Mouse (Mus musculus) ES-E14 (cell line): ENCODE measurements around the gene Pgam5. TPM values are rescaled to one million over a fixed set of nuclear protein-coding genes. Genes with fewer than 3 reads are reported as not detected.

Experiments
- DNase-seq: peaks from one replicate; pipeline ENCODE4 v3.0.0-alpha.2; 2013; ENCODE audit warnings: low read depth, low spot score
- H3K27ac ChIP-seq: 2 replicates; pipeline ENCODE4 v1.5.1; 2012; ENCODE audit warnings: low read depth, mild to moderate bottlenecking, low read length, moderate library complexity, mixed read lengths; ENCODE audit not compliant: poor library complexity, insufficient read depth, severe bottlenecking
- H3K36me3 ChIP-seq: 2 replicates; pipeline ENCODE4 v1.6.1; 2012; ENCODE audit warnings: mild to moderate bottlenecking, low read length, moderate library complexity, mixed read lengths; ENCODE audit not compliant: control insufficient read depth, poor library complexity, insufficient read depth, severe bottlenecking
- H3K4me1 ChIP-seq, 2 experiments: fragments of 150-350 bp in 1 of 2; sonication (generic) in 1 of 2; 2 replicates each; pipeline ENCODE4 v1.6.1; 2012; ENCODE audit warnings: low read length in 2 of 2, mild to moderate bottlenecking in 1 of 2, mixed read lengths in 1 of 2; ENCODE audit not compliant: control insufficient read depth in 2 of 2, insufficient read depth in 2 of 2, poor library complexity in 1 of 2
- H3K4me3 ChIP-seq, 2 experiments: fragments of 150-350 bp in 1 of 2; sonication (generic) in 1 of 2; 2 replicates each; pipeline ENCODE4 v1.5.1; 2012; ENCODE audit warnings: low read length in 2 of 2, low read depth in 1 of 2, mild to moderate bottlenecking in 1 of 2, mixed read lengths in 1 of 2; ENCODE audit not compliant: insufficient read depth in 1 of 2, poor library complexity in 1 of 2, severe bottlenecking in 1 of 2
- H3K9ac ChIP-seq: 2 replicates; pipeline ENCODE4 v1.6.1; 2012; ENCODE audit warnings: low read depth, mild to moderate bottlenecking, low read length, mixed read lengths; ENCODE audit not compliant: poor library complexity, insufficient read depth, severe bottlenecking
- H3K9me3 ChIP-seq: fragments of 150-350 bp; sonication (generic); 2 replicates; pipeline ENCODE4 v1.6.1; 2012; ENCODE audit warnings: low read depth, mild to moderate bottlenecking, low read length; ENCODE audit not compliant: control insufficient read depth, insufficient read depth
- CHD2 ChIP-seq: IDR thresholded peaks from 2 replicates; pipeline ENCODE4 v1.6.1; 2014; ENCODE audit warnings: mild to moderate bottlenecking, low read depth, low read length, inconsistent platforms
- HCFC1 ChIP-seq: IDR thresholded peaks from 2 replicates; pipeline ENCODE4 v1.6.1; 2012; ENCODE audit warnings: low read length, inconsistent platforms, borderline replicate concordance; ENCODE audit not compliant: insufficient read depth
- MAFK ChIP-seq: IDR thresholded peaks from 2 replicates; pipeline ENCODE4 v1.6.1; 2014; ENCODE audit warnings: mild to moderate bottlenecking, low read depth, low read length, inconsistent platforms; ENCODE audit not compliant: insufficient read depth
- ZC3H11A ChIP-seq: IDR thresholded peaks from 2 replicates; pipeline ENCODE4 v1.6.1; 2012; ENCODE audit warnings: low read depth, mild to moderate bottlenecking, inconsistent platforms, low read length, borderline replicate concordance
- ZNF384 ChIP-seq: IDR thresholded peaks from 2 replicates; pipeline ENCODE4 v1.6.1; 2012; ENCODE audit warnings: low read depth, low read length, inconsistent platforms
- in situ Hi-C, 2 experiments: fragments of 600-800 bp; cut with MboI; formaldehyde crosslinking; loops; one replicate each; pipeline ENCODE4 v1.15.1; 2025; ENCODE audit warnings: low sequenced_read_pairs in 2 of 2, inconsistent platforms in 1 of 2; ENCODE audit not compliant: unreplicated experiment in 2 of 2
- total RNA-seq: library from RNA; depleted of rRNA; stranded (reverse); fragments of 300-350 nt; gene quantifications from 2 replicates; pipeline ENCODE4 v1.2.3, GENCODE M21; 2012

The Pgam5 gene
- total RNA-seq, 1 experiment = 65.6 TPM

DNA sequence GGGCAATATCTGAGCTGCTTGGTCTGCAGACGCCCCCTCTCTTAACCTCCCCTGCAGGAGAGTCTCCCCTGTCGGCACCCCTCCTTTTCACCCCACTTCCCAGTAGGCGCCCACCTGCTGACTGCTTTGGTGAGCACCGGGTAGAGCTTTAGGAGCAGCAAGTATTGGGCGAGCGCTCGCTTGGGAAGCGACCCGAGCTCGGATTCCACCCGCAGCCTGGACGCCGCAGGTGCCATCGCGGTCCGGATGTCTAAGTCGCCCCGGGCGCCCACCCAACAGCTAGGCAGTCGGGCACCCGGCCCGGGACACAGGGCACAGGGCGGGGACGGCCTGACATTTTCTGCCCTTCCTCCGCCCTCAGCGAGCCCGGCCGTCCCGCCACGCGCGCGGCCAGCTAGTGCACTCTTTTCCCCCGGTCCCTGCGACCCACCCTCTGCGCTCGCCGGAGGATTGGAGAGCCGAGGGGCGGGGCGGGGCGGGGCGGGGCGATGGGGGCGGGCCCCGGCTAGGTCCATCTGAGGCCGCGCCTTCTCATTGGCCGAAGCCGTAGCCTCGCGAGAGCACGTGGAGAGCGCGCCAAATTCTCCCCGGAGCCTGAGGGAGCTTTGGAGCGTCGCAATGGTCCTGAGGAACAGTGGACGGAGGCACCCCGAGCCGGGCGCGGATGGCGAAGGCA is 16.2 kb upstream of the Pgam5 start, which contains the start of the genes Pxmp2 and Pole:
Gene Pxmp2, minus strand, starts transcription at position 417 of the 676 bp plus-strand sequence.
Gene Pole, plus strand, starts transcription at position 537 of the 676 bp plus-strand sequence.
- H3K27ac ChIP-seq = peak within 1 kb of the TSS; percentile 78
- H3K36me3 ChIP-seq = peaks cover 7% of the 10 kb centered on the region
- peak within 1 kb of the TSS; percentile 96 for H3K9ac ChIP-seq
- no peaks in the 10 kb centered on the region for H3K9me3 ChIP-seq
- in situ Hi-C loops = no loop called here
- TF ChIP-seq ZC3H11A (no peak), HCFC1 (no peak), CHD2 (peak; percentile 83), ZNF384 (no peak), MAFK (no peak)
- peak; percentile 94 for DNase-seq
- peak within 1 kb of the TSS; percentile 85 to 100 for H3K4me3 ChIP-seq
- H3K4me1 ChIP-seq = no peaks in the 10 kb centered on the region

- Histone ChIP-seq H3K9ac (peak overlapping the region; percentile 70), H3K27ac (no peak overlapping the region), H3K9me3 (no peaks in the 10 kb centered on the region), H3K4me1 (no peaks in the 10 kb centered on the region), H3K4me3 (peak overlapping the region; percentile 85 to 100), H3K36me3 (peaks cover 3% of the 10 kb centered on the region)
- DNase-seq = no peak
- in situ Hi-C loops = no loop called here
- no peak for TF ChIP-seq ZNF384
- TF ChIP-seq MAFK = no peak
- TF ChIP-seq HCFC1 = no peak
- no peak for TF ChIP-seq ZC3H11A
- no peak for TF ChIP-seq CHD2
Observed at GRCm38 (mm10) chr5:110285156-110285555, 15.4 kb upstream of the Pgam5 start.

DNA sequence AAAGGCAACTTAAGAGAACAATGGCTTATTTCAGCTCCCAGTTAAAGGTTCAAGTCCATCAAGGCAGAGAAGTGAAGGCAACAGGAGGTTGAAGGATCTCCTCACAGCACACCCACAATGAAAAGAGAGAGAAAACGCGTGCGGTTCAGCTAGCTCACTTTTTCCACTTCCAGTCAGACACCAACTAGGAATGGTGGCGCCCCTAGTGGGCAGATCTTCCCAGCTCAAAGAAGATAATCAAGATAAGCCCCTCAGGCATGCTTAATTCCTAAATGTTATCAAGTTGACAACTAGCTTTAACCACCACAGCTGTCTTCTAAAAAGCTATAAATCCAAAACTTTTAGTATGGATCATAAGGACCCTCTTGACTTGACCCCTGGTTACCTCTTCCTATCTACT is 14.8 kb upstream of the Pgam5 start:
- TF ChIP-seq ZC3H11A = no peak
- no peak for TF ChIP-seq MAFK
- no peak for TF ChIP-seq HCFC1
- TF ChIP-seq ZNF384 = no peak
- no peak for TF ChIP-seq CHD2
- Histone ChIP-seq H3K36me3 (peaks cover 3% of the 10 kb centered on the region), H3K9me3 (no peaks in the 10 kb centered on the region), H3K27ac (no peak overlapping the region), H3K4me3 (peak overlapping the region in 1 of 2 experiments; percentile 100; a peak in 1 of 4 replicates), H3K9ac (no peak overlapping the region), H3K4me1 (no peaks in the 10 kb centered on the region)
- in situ Hi-C loops = no loop called here
- peak; percentile 74 for DNase-seq

GRCm38 (mm10) chr5:110281984-110282383 is 12.3 kb upstream of the Pgam5 start:
- Histone ChIP-seq H3K9ac (no peak overlapping the region), H3K4me3 (no peak overlapping the region), H3K36me3 (no peaks in the 10 kb centered on the region), H3K4me1 (no peaks in the 10 kb centered on the region), H3K9me3 (no peaks in the 10 kb centered on the region), H3K27ac (no peak overlapping the region)
- TF ChIP-seq ZC3H11A (no peak), MAFK (no peak), CHD2 (no peak), ZNF384 (no peak), HCFC1 (no peak)
- no peak for DNase-seq
- in situ Hi-C loops = no loop called here
